Mouse (Mus musculus) cerebellum, adult 18-20 months (tissue): ENCODE data around the gene Cldn8.

Source experiments
- DNase-seq, 2 experiments: peaks; one replicate each; pipeline ENCODE4 v3.0.0; 2021

Cldn8 gene

GRCm38 (mm10) chr16:88563045-88563913, at the start of gene Cldn8:
Gene Cldn8 (minus strand): TSS chr16:88563183.
- no peak for DNase-seq

- DNase-seq, result no peak
Observed at GRCm38 (mm10) chr16:88612712-88613111, 49.7 kb upstream of the Cldn8 start.

- no peak for DNase-seq
Observed at GRCm38 (mm10) chr16:88611922-88612321, 48.9 kb upstream of the Cldn8 start, which contains the start of gene Krtap24-1. Gene Krtap24-1 (minus strand): TSS chr16:88612279.

GRCm38 (mm10) chr16:88604570-88604969, 41.6 kb upstream of the Cldn8 start:
- no peak for DNase-seq

GRCm38 (mm10) chr16:88602464-88602863, 39.5 kb upstream of the Cldn8 start:
- DNase-seq, result no peak

GRCm38 (mm10) chr16:88600303-88600702, 37.3 kb upstream of the Cldn8 start:
- no peak for DNase-seq

- no peak for DNase-seq
Observed at GRCm38 (mm10) chr16:88599504-88600237, 36.7 kb upstream of the Cldn8 start.

GRCm38 (mm10) chr16:88592758-88593157, 29.8 kb upstream of the Cldn8 start:
- DNase-seq, result no peak

GRCm38 (mm10) chr16:88583338-88583737, 20.4 kb upstream of the Cldn8 start:
- DNase-seq, result no peak

- DNase-seq, result no peak
Observed at GRCm38 (mm10) chr16:88575885-88576679, 13.1 kb upstream of the Cldn8 start.

GRCm38 (mm10) chr16:88572904-88573404, 10.0 kb upstream of the Cldn8 start:
- no peak for DNase-seq

- DNase-seq, result no peak
Observed at GRCm38 (mm10) chr16:88570136-88570535, 7.2 kb upstream of the Cldn8 start.

- DNase-seq, result no peak
Observed at GRCm38 (mm10) chr16:88569732-88570131, 6.7 kb upstream of the Cldn8 start.

GRCm38 (mm10) chr16:88569096-88569495, 6.1 kb upstream of the Cldn8 start:
- DNase-seq, result no peak

- no peak for DNase-seq
Observed at GRCm38 (mm10) chr16:88561617-88562164, 1.3 kb downstream of the Cldn8 start.

GRCm38 (mm10) chr16:88542488-88542887, 20.5 kb downstream of the Cldn8 start:
- peak; percentile 6 to 16 for DNase-seq

- no peak for DNase-seq
Observed at GRCm38 (mm10) chr16:88539841-88540487, 23.0 kb downstream of the Cldn8 start.

- DNase-seq, result no peak
Observed at GRCm38 (mm10) chr16:88511348-88511747, 51.6 kb downstream of the Cldn8 start.
